Mouse (Mus musculus): ENCODE measurements at regions not wholly inside any gene's neighbourhood (a gene's known extent, or its start where the extent isn't known, plus 50 kb on each side); places are given as distances from the start of the nearest gene placed in this dataset.
"Not testable (repeated sequence)": the region's sequence is repeated elsewhere in the genome, so short reads cannot be mapped to it uniquely, and the experiment has no call there.

- Histone ChIP-seq H3K9ac (replicated peaks; ENCODE audit: low read depth, low read length) (no peak overlapping the region), H3K36me3 (ENCODE audit: control insufficient read depth, insufficient read depth, low read length) (no peaks in the 10 kb centered on the region), H3K27ac (ENCODE audit: low read depth, low read length) (no peak overlapping the region), H3K9me3 (ENCODE audit: control insufficient read depth, low read length) (no peaks in the 10 kb centered on the region), H3K27me3 (ENCODE audit: control insufficient read depth, insufficient read depth, low read length) (no peaks in the 10 kb centered on the region), H3K4me3 (ENCODE audit: low read depth, low read length) (no peak overlapping the region), H3K4me1 (ENCODE audit: control insufficient read depth, insufficient read depth, low read length) (peaks cover 3% of the 10 kb centered on the region; the same call in 1 of the 2 replicates), H3K4me2 (ENCODE audit: low read depth, low read length) (no peak overlapping the region)
- 96% methylated on average over 2 of the region's 2 CpGs for WGBS
- no peak for ATAC-seq (ENCODE audit: low read depth)
Measured at GRCm38 (mm10) chr3:21949459-21949858, 127.0 kb upstream of the Tbl1xr1 start.

- H3K27ac ChIP-seq (ENCODE audit: low read depth, low read length): no peak overlapping the region
- no peaks in the 10 kb centered on the region for H3K36me3 ChIP-seq (ENCODE audit: control insufficient read depth, insufficient read depth, low read length)
- peaks cover 3% of the 10 kb centered on the region; the same call in 1 of the 2 replicates for H3K4me1 ChIP-seq (ENCODE audit: control insufficient read depth, insufficient read depth, low read length)
- 87% methylated on average over 5 of the region's 5 CpGs for WGBS
- H3K4me2 ChIP-seq (ENCODE audit: low read depth, low read length): no peak overlapping the region
- no peaks in the 10 kb centered on the region for H3K27me3 ChIP-seq (ENCODE audit: control insufficient read depth, insufficient read depth, low read length)
- H3K9me3 ChIP-seq (ENCODE audit: control insufficient read depth, low read length): no peaks in the 10 kb centered on the region
- no peak for ATAC-seq (ENCODE audit: low read depth)
- no peak overlapping the region for H3K9ac ChIP-seq (replicated peaks; ENCODE audit: low read depth, low read length)
- H3K4me3 ChIP-seq (ENCODE audit: low read depth, low read length): no peak overlapping the region
Measured at GRCm38 (mm10) chr3:21950571-21950970, 125.9 kb upstream of the Tbl1xr1 start.

GRCm38 (mm10) chr3:21951446-21952285, 124.8 kb upstream of the Tbl1xr1 start:
- no peaks in the 10 kb centered on the region for H3K36me3 ChIP-seq (ENCODE audit: control insufficient read depth, insufficient read depth, low read length)
- H3K27ac ChIP-seq (ENCODE audit: low read depth, low read length): no peak overlapping the region
- no peak overlapping the region for H3K9ac ChIP-seq (replicated peaks; ENCODE audit: low read depth, low read length)
- no peak overlapping the region for H3K4me3 ChIP-seq (ENCODE audit: low read depth, low read length)
- H3K4me1 ChIP-seq (ENCODE audit: control insufficient read depth, insufficient read depth, low read length): peaks cover 3% of the 10 kb centered on the region; the same call in 1 of the 2 replicates
- 89% methylated on average over 13 of the region's 13 CpGs for WGBS
- H3K9me3 ChIP-seq (ENCODE audit: control insufficient read depth, low read length): no peaks in the 10 kb centered on the region
- no peak for ATAC-seq (ENCODE audit: low read depth)
- no peak overlapping the region for H3K4me2 ChIP-seq (ENCODE audit: low read depth, low read length)
- no peaks in the 10 kb centered on the region for H3K27me3 ChIP-seq (ENCODE audit: control insufficient read depth, insufficient read depth, low read length)

- H3K9ac ChIP-seq (replicated peaks; ENCODE audit: low read depth, low read length): no peak overlapping the region
- H3K27me3 ChIP-seq (ENCODE audit: control insufficient read depth, insufficient read depth, low read length): no peaks in the 10 kb centered on the region
- H3K4me2 ChIP-seq (ENCODE audit: low read depth, low read length): no peak overlapping the region
- no peak for ATAC-seq (ENCODE audit: low read depth)
- 52% methylated on average over 8 of the region's 8 CpGs for WGBS
- H3K9me3 ChIP-seq (ENCODE audit: control insufficient read depth, low read length): no peaks in the 10 kb centered on the region
- no peak overlapping the region for H3K27ac ChIP-seq (ENCODE audit: low read depth, low read length)
- no peak overlapping the region for H3K4me3 ChIP-seq (ENCODE audit: low read depth, low read length)
- H3K4me1 ChIP-seq (ENCODE audit: control insufficient read depth, insufficient read depth, low read length): peaks cover under 1% of the 10 kb centered on the region; the same call in 1 of the 2 replicates
- no peaks in the 10 kb centered on the region for H3K36me3 ChIP-seq (ENCODE audit: control insufficient read depth, insufficient read depth, low read length)
Measured at GRCm38 (mm10) chr3:21952695-21953415, 123.6 kb upstream of the Tbl1xr1 start.

- Histone ChIP-seq H3K4me1 (ENCODE audit: control insufficient read depth, insufficient read depth, low read length) (no peaks in the 10 kb centered on the region), H3K4me2 (ENCODE audit: low read depth, low read length) (no peak overlapping the region), H3K27ac (ENCODE audit: low read depth, low read length) (no peak overlapping the region), H3K9me3 (ENCODE audit: control insufficient read depth, low read length) (no peaks in the 10 kb centered on the region), H3K27me3 (ENCODE audit: control insufficient read depth, insufficient read depth, low read length) (no peaks in the 10 kb centered on the region), H3K9ac (replicated peaks; ENCODE audit: low read depth, low read length) (no peak overlapping the region), H3K4me3 (ENCODE audit: low read depth, low read length) (no peak overlapping the region), H3K36me3 (ENCODE audit: control insufficient read depth, insufficient read depth, low read length) (no peaks in the 10 kb centered on the region)
- ATAC-seq (ENCODE audit: low read depth): no peak
- WGBS: 88% methylated on average over 6 of the region's 6 CpGs
Measured at GRCm38 (mm10) chr3:21953416-21953810, 123.0 kb upstream of the Tbl1xr1 start.

GRCm38 (mm10) chr3:21955681-21956080, 120.8 kb upstream of the Tbl1xr1 start:
- no peaks in the 10 kb centered on the region for H3K4me1 ChIP-seq (ENCODE audit: control insufficient read depth, insufficient read depth, low read length)
- H3K36me3 ChIP-seq (ENCODE audit: control insufficient read depth, insufficient read depth, low read length): no peaks in the 10 kb centered on the region
- H3K4me3 ChIP-seq (ENCODE audit: low read depth, low read length): no peak overlapping the region
- no peaks in the 10 kb centered on the region for H3K27me3 ChIP-seq (ENCODE audit: control insufficient read depth, insufficient read depth, low read length)
- no peak overlapping the region for H3K4me2 ChIP-seq (ENCODE audit: low read depth, low read length)
- no peaks in the 10 kb centered on the region for H3K9me3 ChIP-seq (ENCODE audit: control insufficient read depth, low read length)
- ATAC-seq (ENCODE audit: low read depth): no peak
- H3K27ac ChIP-seq (ENCODE audit: low read depth, low read length): no peak overlapping the region
- no peak overlapping the region for H3K9ac ChIP-seq (replicated peaks; ENCODE audit: low read depth, low read length)
- 63% methylated on average over 2 of the region's 2 CpGs for WGBS

GRCm38 (mm10) chr3:21957105-21957504, 119.3 kb upstream of the Tbl1xr1 start:
- 71% methylated on average over 6 of the region's 6 CpGs for WGBS
- H3K4me3 ChIP-seq (ENCODE audit: low read depth, low read length); H3K36me3 ChIP-seq (ENCODE audit: control insufficient read depth, insufficient read depth, low read length); H3K9me3 ChIP-seq (ENCODE audit: control insufficient read depth, low read length); H3K27ac ChIP-seq (ENCODE audit: low read depth, low read length); H3K4me2 ChIP-seq (ENCODE audit: low read depth, low read length); H3K4me1 ChIP-seq (ENCODE audit: control insufficient read depth, insufficient read depth, low read length); H3K9ac ChIP-seq (replicated peaks; ENCODE audit: low read depth, low read length); H3K27me3 ChIP-seq (ENCODE audit: control insufficient read depth, insufficient read depth, low read length); ATAC-seq (ENCODE audit: low read depth): not testable (repeated sequence)

- no peak for ATAC-seq (ENCODE audit: low read depth)
- H3K4me1 ChIP-seq (ENCODE audit: control insufficient read depth, insufficient read depth, low read length): no peaks in the 10 kb centered on the region
- no peak overlapping the region for H3K4me2 ChIP-seq (ENCODE audit: low read depth, low read length)
- no peaks in the 10 kb centered on the region for H3K36me3 ChIP-seq (ENCODE audit: control insufficient read depth, insufficient read depth, low read length)
- no peak overlapping the region for H3K4me3 ChIP-seq (ENCODE audit: low read depth, low read length)
- no peaks in the 10 kb centered on the region for H3K9me3 ChIP-seq (ENCODE audit: control insufficient read depth, low read length)
- no peak overlapping the region for H3K9ac ChIP-seq (replicated peaks; ENCODE audit: low read depth, low read length)
- no peak overlapping the region for H3K27ac ChIP-seq (ENCODE audit: low read depth, low read length)
- no peaks in the 10 kb centered on the region for H3K27me3 ChIP-seq (ENCODE audit: control insufficient read depth, insufficient read depth, low read length)
- 90% methylated on average over 6 of the region's 6 CpGs for WGBS
Measured at GRCm38 (mm10) chr3:21958595-21959286, 117.7 kb upstream of the Tbl1xr1 start.

- Histone ChIP-seq H3K4me3 (ENCODE audit: low read depth, low read length) (no peak overlapping the region), H3K9ac (replicated peaks; ENCODE audit: low read depth, low read length) (no peak overlapping the region), H3K4me1 (ENCODE audit: control insufficient read depth, insufficient read depth, low read length) (no peaks in the 10 kb centered on the region), H3K9me3 (ENCODE audit: control insufficient read depth, low read length) (no peaks in the 10 kb centered on the region), H3K27ac (ENCODE audit: low read depth, low read length) (no peak overlapping the region), H3K36me3 (ENCODE audit: control insufficient read depth, insufficient read depth, low read length) (no peaks in the 10 kb centered on the region), H3K27me3 (ENCODE audit: control insufficient read depth, insufficient read depth, low read length) (no peaks in the 10 kb centered on the region), H3K4me2 (ENCODE audit: low read depth, low read length) (no peak overlapping the region)
- ATAC-seq (ENCODE audit: low read depth): no peak
- WGBS: 89% methylated on average over 6 of the region's 6 CpGs
Measured at GRCm38 (mm10) chr3:21961091-21961490, 115.4 kb upstream of the Tbl1xr1 start.

Data from neural tube, embryonic 14.5 days (tissue).